Mouse (Mus musculus) regulatory T cell (primary cell): ENCODE results near the gene Izumo2.
"Not testable (repeated sequence)": the region's sequence is repeated elsewhere in the genome, so short reads cannot be mapped to it uniquely, and the experiment has no call there.

Source experiments
- in situ Hi-C: fragments of 300-600 bp; cut with MboI, MseI; formaldehyde crosslinking; loops from one replicate; pipeline ENCODE4 v1.15.1; 2025; ENCODE audit warnings: high pct_unique_total_duplicates

Izumo2 gene

DNA sequence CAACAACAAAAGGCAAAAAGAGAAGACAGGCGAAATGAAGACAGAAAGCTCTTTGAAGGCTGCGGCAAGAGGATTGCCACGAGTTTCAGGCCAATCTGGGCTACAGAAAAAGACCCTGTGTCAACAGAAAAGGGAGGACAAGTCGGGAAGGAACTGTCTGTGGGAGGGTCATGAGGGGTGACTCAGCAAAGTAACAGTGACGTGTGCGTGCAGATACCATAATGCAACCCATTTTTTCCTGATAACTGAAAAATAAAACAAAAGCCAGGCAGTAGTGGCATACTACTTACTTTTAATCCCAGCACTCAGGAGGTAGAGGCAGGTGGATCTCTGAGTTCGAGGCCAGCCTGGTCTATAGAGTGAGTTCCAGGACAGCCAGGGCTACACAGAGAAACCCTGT is 10.6 kb upstream of the Izumo2 start:
- in situ Hi-C loops: no loop called here

DNA sequence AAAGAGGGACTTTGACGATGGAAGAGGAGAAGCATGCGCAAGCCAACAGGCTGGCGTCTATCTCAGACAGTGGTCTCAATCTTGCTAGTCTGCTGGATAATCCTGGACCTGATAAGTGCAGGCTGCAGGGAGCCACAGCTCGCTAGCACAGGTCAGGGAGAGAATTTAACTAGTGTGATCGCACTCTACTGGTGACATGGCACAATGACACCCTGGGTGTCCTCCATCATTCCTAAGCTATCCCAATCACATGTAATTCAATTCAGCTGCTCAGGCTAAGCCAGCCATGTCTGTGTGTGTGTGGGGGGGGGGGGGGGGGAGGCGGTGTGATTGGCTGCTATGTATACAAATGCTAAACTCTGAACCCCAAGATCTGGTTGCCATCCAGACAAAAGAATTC is 6.6 kb upstream of the Izumo2 start:
- in situ Hi-C loops: loop anchor here (10.0 kb wide), 1 partner anchor 1433 kb away; no protein-coding TSS in a partner anchor

GRCm38 (mm10) chr7:44702985-44703384 is 5.6 kb upstream of the Izumo2 start:
- in situ Hi-C loops: loop anchor here (10.0 kb wide), 1 partner anchor 1432 kb away; no protein-coding TSS in a partner anchor

DNA sequence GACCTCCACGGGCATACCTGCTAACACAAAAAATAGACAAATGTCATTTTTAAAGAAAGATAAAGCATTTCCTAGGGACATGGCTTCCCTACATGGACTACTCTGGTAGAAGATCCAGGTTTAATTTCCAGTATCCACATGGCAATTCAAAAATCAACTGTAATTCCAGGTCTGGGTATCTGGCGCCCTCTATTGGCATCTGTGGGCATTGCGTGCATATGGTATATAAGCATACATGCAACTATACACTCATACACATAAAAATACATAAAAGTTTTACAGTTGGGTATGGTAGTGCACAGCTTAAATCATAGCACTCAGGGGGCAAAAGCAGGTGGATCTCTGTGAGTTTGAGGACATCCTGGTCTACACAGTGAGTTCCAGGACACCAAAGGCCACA is 4.2 kb upstream of the Izumo2 start:
- in situ Hi-C loops: loop anchor here (10.0 kb wide), 1 partner anchor 1430 kb away; no protein-coding TSS in a partner anchor

DNA sequence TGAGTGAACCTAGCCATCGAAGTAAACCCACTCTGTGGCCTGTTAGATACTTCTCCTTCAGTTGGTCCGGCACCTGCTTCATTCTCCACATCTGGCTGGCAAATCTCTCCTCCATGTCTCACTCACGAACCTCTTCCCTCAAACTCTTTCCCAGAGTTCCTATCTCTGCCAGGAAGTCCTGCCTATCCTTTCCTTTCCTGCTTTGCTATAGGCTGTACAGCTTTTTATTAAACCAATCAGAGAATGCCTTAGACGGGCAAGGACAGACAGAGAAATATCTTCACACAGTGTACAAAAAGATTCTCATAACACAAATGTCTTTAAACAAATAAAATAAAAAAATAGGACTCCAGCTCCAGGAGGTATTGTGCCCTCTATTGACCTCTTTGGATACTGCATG is 3.5 kb upstream of the Izumo2 start:
- in situ Hi-C loops: loop anchor here (10.0 kb wide), 1 partner anchor 1430 kb away; no protein-coding TSS in a partner anchor

GRCm38 (mm10) chr7:44706322-44706721 is 2.2 kb upstream of the Izumo2 start:
- in situ Hi-C loops: loop anchor here (10.0 kb wide), 1 partner anchor 1428 kb away; no protein-coding TSS in a partner anchor

DNA sequence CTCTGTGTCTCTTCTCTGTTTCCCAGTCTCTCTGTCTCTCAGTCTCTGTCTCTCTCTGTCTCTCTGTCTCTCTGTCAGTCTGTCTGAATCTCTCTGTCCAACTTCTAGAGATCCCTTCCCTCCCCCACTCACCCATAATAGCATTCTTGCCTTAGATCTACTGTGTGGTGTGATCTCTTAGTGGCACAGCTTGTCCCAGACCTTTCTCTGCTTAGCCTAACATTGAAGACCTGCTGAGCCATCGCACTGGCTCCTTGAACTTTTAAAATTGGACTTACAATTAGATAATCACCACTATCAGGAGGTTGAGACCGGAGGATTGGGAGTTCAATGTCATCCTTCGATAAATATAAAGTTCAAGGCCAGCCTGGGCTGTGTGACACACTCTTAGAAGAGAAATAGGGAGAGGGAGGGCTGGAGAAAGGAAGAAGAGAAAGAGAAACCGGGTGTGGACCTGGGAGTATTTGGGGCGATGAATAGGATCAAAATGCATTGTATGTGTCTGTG is 1.3 kb upstream of the Izumo2 start:
- in situ Hi-C loops: loop anchor here (10.0 kb wide), 1 partner anchor 1428 kb away; no protein-coding TSS in a partner anchor

DNA sequence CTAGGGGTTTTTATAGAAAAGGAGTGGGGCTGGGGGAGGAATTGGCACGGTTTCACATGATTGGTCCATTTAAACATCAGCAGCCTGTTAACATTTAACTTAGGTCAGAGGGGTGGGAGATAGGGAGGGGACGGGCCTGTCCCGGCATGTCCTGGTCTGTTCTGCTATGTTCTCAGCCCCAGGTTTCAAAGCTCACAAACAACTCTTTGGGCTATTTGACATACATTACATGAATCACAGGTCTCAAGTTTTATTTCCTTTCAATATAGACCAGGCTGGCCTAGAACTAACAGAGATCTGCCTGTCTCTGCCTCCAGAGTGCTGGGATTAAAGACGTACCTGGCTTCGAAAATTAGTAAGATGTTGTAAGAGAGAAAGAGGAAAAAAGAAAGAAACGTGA is 449 bp upstream of the Izumo2 start:
- in situ Hi-C loops: loop anchor here (10.0 kb wide), 1 partner anchor 1427 kb away; no protein-coding TSS in a partner anchor

DNA sequence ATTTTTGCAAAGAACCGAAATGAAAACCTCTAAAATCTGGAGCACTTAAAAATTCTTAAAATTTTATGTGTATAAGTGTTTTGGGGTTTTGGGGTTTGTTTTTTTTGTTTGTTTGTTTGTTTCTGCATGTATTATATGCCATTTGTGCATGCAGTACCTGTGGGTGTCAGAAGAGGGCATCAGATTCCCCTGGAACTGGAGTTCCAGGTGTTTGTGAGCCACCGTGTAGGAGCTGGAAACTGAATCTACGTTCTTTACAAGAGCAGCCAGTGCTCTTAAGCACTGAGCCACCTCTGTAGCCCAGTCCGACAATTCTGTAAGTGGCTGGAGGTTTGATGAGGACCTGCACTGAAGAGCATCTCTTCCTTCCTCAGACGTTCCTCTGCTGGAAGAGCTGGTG is 1.3 kb downstream of the Izumo2 start:
- in situ Hi-C loops: loop anchor here (5.0 to 10.0 kb wide), 2 partner anchors 77 to 1425 kb away; no protein-coding TSS in a partner anchor

- in situ Hi-C loops: loop anchor here (5.0 kb wide), 1 partner anchor 240 kb away; no protein-coding TSS in a partner anchor
Observed at GRCm38 (mm10) chr7:44722058-44722457, 13.5 kb downstream of the Izumo2 start.

GRCm38 (mm10) chr7:44724316-44724715 is 15.8 kb downstream of the Izumo2 start:
- in situ Hi-C loops: loop anchor here (5.0 kb wide), 1 partner anchor 238 kb away; no protein-coding TSS in a partner anchor

DNA sequence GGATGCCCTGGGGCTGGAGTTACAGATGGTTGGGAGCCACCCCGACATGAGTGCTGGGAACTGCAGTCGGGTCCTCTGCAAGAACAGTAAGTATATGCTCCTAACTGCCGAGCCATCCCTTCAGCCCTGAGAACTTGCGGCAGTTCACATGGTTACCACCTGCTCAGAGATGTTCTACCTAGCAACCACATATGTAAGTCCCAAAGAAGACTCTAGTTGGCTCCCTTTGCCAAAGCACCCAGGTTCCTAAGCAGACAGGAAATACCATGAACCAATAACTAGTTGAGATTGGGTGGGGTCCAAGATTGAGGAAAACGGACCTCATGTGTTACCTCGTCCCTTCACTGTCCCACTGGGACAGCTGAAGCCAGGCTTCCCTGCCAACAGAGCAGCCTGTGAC is 17.8 kb downstream of the Izumo2 start:
- in situ Hi-C loops: no loop called here

DNA sequence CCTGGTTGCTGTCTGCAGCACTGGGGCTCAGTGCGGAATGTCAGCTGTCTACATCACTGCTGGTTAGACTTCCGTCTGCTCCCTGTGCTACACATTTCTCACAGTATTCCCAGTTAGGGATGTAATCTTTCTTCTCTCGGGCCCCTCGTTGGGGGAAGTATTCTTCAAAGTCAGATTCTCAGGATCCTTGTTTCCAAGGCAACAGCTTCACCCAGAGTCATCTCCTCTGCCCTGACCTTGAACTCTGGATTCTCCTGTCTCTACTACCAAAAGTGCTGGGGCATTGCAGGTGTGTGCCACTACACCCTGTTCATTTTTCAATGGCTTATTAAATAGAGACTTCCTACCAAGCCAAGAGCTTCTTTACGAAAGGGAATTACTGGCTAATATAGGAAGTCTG is 18.6 kb downstream of the Izumo2 start:
- in situ Hi-C loops: no loop called here

DNA sequence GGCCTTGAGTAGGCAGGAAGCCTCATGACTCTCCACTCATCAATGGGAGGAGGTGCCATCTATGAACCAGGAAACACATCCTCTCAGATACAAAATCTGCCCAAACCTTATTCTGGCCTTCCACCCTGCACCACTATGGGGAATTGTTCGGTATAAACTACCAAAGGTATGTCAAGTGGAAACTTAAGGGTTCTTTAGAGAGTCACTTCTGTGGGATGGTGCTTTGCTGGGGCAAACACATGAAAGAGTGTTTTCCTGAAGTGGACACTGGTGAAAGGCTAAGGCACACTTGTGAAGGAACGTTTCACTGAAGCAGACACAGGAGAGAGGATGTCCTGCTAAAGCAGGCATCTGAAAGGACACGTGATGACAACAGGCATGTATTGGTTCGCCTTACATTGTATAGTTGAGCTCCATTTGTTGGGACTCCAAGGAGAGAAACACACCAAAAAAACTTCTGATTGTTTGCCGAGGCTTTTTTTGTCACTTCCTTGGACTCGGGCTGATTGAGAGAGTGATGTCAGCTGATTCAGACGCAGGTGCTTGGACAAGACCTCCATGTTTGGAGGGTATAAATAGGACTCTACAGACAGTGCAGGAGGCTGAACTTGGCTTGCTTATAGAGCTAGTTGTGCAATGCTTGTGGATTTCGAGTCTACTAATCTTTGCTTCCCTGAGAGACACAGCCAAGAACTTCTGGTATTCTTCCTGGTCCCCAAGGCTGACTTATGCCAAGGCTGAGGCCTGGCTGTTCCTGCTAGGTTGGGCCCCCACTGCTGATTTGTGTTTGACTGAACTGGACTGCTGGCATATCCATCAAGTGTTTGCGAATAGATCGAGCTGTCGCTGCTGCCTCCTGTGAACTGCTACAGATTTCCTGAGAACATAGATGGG is 19.8 kb downstream of the Izumo2 start:
- in situ Hi-C loops: no loop called here

GRCm38 (mm10) chr7:44733723-44734122 is 25.2 kb downstream of the Izumo2 start:
- in situ Hi-C loops: no loop called here

GRCm38 (mm10) chr7:44741361-44741760 is 32.8 kb downstream of the Izumo2 start:
- in situ Hi-C loops: loop anchor here (10.0 kb wide), 1 partner anchor 73 kb away; the partner anchor contains the start of genes Atf5, Il4i1 and Nup62

- in situ Hi-C loops: loop anchor here (10.0 kb wide), 1 partner anchor 71 kb away; the partner anchor contains the start of genes Atf5, Il4i1 and Nup62
Observed at GRCm38 (mm10) chr7:44744270-44744669, 35.7 kb downstream of the Izumo2 start.

DNA sequence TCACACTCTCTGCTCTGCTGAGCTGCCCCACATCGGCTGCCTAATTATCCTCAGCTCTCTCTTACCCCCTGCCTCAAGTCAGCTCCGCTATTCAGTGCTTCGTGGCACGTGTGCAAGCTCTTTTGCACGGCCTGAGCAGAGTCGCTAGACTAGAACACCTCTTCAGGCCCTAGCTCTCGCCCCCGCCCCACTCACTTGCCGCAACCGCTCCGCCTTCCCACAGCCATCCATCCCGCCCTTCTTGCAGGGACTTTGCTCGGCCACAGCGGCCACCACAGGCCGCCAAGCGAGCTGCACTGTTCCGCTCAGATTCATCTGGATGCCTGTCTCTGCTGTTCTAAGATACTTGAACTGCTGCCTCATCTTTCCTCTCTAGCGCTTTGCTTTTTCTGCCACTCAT is 36.5 kb downstream of the Izumo2 start:
- in situ Hi-C loops: loop anchor here (10.0 kb wide), 1 partner anchor 70 kb away; the partner anchor contains the start of genes Atf5, Il4i1 and Nup62

- in situ Hi-C loops: loop anchor here (10.0 kb wide), 1 partner anchor 68 kb away; the partner anchor contains the start of genes Atf5, Il4i1 and Nup62
Observed at GRCm38 (mm10) chr7:44747115-44747514, 38.6 kb downstream of the Izumo2 start.

GRCm38 (mm10) chr7:44748101-44749044 is 39.8 kb downstream of the Izumo2 start, which contains the start of gene Vrk3:
Gene Vrk3, plus strand, starts transcription at chr7:44748413.
- in situ Hi-C loops: loop anchor here (10.0 kb wide), 1 partner anchor 66 kb away; the partner anchor contains the start of genes Atf5, Il4i1 and Nup62

DNA sequence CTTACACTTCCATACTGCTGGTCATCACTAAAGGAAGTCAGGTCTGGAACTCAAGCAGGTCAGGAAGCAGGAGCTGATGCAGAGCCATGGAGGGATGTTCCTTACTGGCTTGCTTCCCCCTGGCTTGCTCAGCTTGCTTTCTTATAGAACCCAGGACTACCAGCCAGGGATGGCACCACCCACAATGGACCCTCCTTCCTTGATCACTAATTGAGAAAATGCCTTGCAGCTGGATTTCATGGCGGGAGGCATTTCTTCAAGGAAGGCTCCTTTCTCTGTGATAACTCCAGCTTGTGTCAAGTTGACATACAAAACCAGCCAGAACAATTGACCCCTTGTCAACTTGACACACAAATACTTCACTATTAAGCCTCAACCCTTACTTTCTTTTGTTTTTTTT is 42.4 kb downstream of the Izumo2 start, which contains the start of gene Zfp473:
Zfp473 (minus strand) TSS at position 101 of the 400 bp plus-strand sequence.
- in situ Hi-C loops: not testable (repeated sequence)
